Mouse (Mus musculus) midbrain, embryonic 12.5 days (tissue): ENCODE data around the gene Opcml. TPM values are rescaled to one million over a fixed set of nuclear protein-coding genes. Genes with fewer than 3 reads are reported as not detected.
A peak's percentile ranks its signal among the peaks of the same experiment; 100 is the strongest.

Source experiments
- ATAC-seq: fragments of 200-750 bp; cut with Nextera tagmentation; 2 replicates; pipeline ENCODE4 v1.8.0; 2017; ENCODE audit warnings: low read depth, moderate TSS enrichment, moderate library complexity; ENCODE audit not compliant: low FRiP score
- H3K27ac ChIP-seq: fragments of 300-500 bp; sonication (generic); replicated peaks from 2 replicates; pipeline ENCODE4 v1.5.1; 2016; ENCODE audit warnings: mild to moderate bottlenecking
- H3K27me3 ChIP-seq: fragments of 300-500 bp; sonication (generic); 2 replicates; pipeline ENCODE4 v1.6.1; 2016; ENCODE audit warnings: mild to moderate bottlenecking
- H3K36me3 ChIP-seq: fragments of 300-500 bp; sonication (generic); 2 replicates; pipeline ENCODE4 v1.6.1; 2016
- H3K4me1 ChIP-seq: fragments of 300-500 bp; sonication (generic); 2 replicates; pipeline ENCODE4 v1.6.1; 2016
- H3K4me2 ChIP-seq: fragments of 300-500 bp; sonication (generic); replicated peaks from 2 replicates; pipeline ENCODE4 v1.6.1; 2016; ENCODE audit warnings: mild to moderate bottlenecking, moderate library complexity
- H3K4me3 ChIP-seq: fragments of 300-500 bp; sonication (generic); 2 replicates; pipeline ENCODE4 v1.5.1; 2016; ENCODE audit warnings: mild to moderate bottlenecking
- H3K9ac ChIP-seq: fragments of 300-500 bp; sonication (generic); replicated peaks from 2 replicates; pipeline ENCODE4 v1.6.1; 2016; ENCODE audit warnings: mild to moderate bottlenecking, moderate library complexity
- H3K9me3 ChIP-seq: fragments of 300-500 bp; sonication (generic); 2 replicates; pipeline ENCODE4 v1.6.1; 2016; ENCODE audit warnings: mild to moderate bottlenecking
- WGBS: fragments of 180-500 bp; shearing (Covaris S2); methylation state at CpG from one replicate; pipeline ENCODE4 v1.1.7; 2016; 5-methylcytosine and 5-hydroxymethylcytosine counted together
- polyA plus RNA-seq: library from polyadenylated mRNA; unstranded; fragments of >200 nt; fragmentation: Nextera tagmentation; extraction: Ambion mirVana; gene quantifications from 2 replicates; pipeline ENCODE4 v1.2.1, GENCODE M21; 2016

Gene Opcml
- polyA plus RNA-seq, 1 experiment from 2014 or later, result 7.0 TPM

GRCm38 (mm10) chr9:28592208-28592607 is 801.6 kb downstream of the Opcml start:
- Histone ChIP-seq H3K4me3 (no peak overlapping the region), H3K9me3 (no peaks in the 10 kb centered on the region), H3K36me3 (no peaks in the 10 kb centered on the region), H3K4me2 (no peak overlapping the region), H3K4me1 (peaks cover 10% of the 10 kb centered on the region), H3K9ac (no peak overlapping the region), H3K27me3 (no peaks in the 10 kb centered on the region), H3K27ac (no peak overlapping the region)
- WGBS, result 33% methylated on average over 3 of the region's 3 CpGs
- no peak for ATAC-seq

GRCm38 (mm10) chr9:28595062-28595461 is 804.5 kb downstream of the Opcml start:
- Histone ChIP-seq H3K4me1 (peaks cover 7% of the 10 kb centered on the region), H3K27me3 (no peaks in the 10 kb centered on the region), H3K9ac (no peak overlapping the region), H3K9me3 (no peaks in the 10 kb centered on the region), H3K27ac (no peak overlapping the region), H3K36me3 (no peaks in the 10 kb centered on the region), H3K4me2 (no peak overlapping the region), H3K4me3 (no peak overlapping the region)
- 87% methylated on average over 2 of the region's 3 CpGs for WGBS
- ATAC-seq, result no peak

GRCm38 (mm10) chr9:28605561-28605960 is 815.0 kb downstream of the Opcml start:
- Histone ChIP-seq H3K9me3 (no peaks in the 10 kb centered on the region), H3K36me3 (no peaks in the 10 kb centered on the region), H3K9ac (no peak overlapping the region), H3K4me1 (no peaks in the 10 kb centered on the region), H3K4me2 (no peak overlapping the region), H3K4me3 (no peak overlapping the region), H3K27ac (no peak overlapping the region), H3K27me3 (no peaks in the 10 kb centered on the region)
- WGBS, result 92% methylated on average over 1 of the region's 1 CpGs
- no peak for ATAC-seq

GRCm38 (mm10) chr9:28613683-28614620 is 823.4 kb downstream of the Opcml start:
- 39% methylated on average over 6 of the region's 6 CpGs for WGBS
- no peak overlapping the region for H3K27ac ChIP-seq
- no peak overlapping the region for H3K9ac ChIP-seq
- no peak for ATAC-seq
- H3K36me3 ChIP-seq, result no peaks in the 10 kb centered on the region
- no peak overlapping the region for H3K4me3 ChIP-seq
- H3K9me3 ChIP-seq, result no peaks in the 10 kb centered on the region
- no peak overlapping the region for H3K4me2 ChIP-seq
- no peaks in the 10 kb centered on the region for H3K27me3 ChIP-seq
- H3K4me1 ChIP-seq, result no peaks in the 10 kb centered on the region

- Histone ChIP-seq H3K27ac (no peak overlapping the region), H3K4me1 (no peaks in the 10 kb centered on the region), H3K4me3 (no peak overlapping the region), H3K9ac (no peak overlapping the region), H3K4me2 (no peak overlapping the region), H3K36me3 (no peaks in the 10 kb centered on the region), H3K9me3 (no peaks in the 10 kb centered on the region), H3K27me3 (no peaks in the 10 kb centered on the region)
- ATAC-seq, result no peak
Measured at GRCm38 (mm10) chr9:28615447-28615846, 824.9 kb downstream of the Opcml start.

- no peak overlapping the region for H3K4me2 ChIP-seq
- no peak for ATAC-seq
- no peak overlapping the region for H3K9ac ChIP-seq
- no peaks in the 10 kb centered on the region for H3K36me3 ChIP-seq
- H3K27ac ChIP-seq, result no peak overlapping the region
- H3K9me3 ChIP-seq, result no peaks in the 10 kb centered on the region
- WGBS, result 69% methylated on average over 1 of the region's 1 CpGs
- no peaks in the 10 kb centered on the region for H3K4me1 ChIP-seq
- no peaks in the 10 kb centered on the region for H3K27me3 ChIP-seq
- H3K4me3 ChIP-seq, result no peak overlapping the region
Measured at GRCm38 (mm10) chr9:28617666-28618065, 827.1 kb downstream of the Opcml start.

- no peaks in the 10 kb centered on the region for H3K9me3 ChIP-seq
- H3K27ac ChIP-seq, result no peak overlapping the region
- H3K27me3 ChIP-seq, result no peaks in the 10 kb centered on the region
- H3K4me3 ChIP-seq, result no peak overlapping the region
- H3K4me1 ChIP-seq, result no peaks in the 10 kb centered on the region
- no peak overlapping the region for H3K9ac ChIP-seq
- no peak for ATAC-seq
- 86% methylated on average over 2 of the region's 2 CpGs for WGBS
- no peak overlapping the region for H3K4me2 ChIP-seq
- H3K36me3 ChIP-seq, result no peaks in the 10 kb centered on the region
Measured at GRCm38 (mm10) chr9:28618186-28618892, 827.8 kb downstream of the Opcml start.

GRCm38 (mm10) chr9:28621939-28622338 is 831.4 kb downstream of the Opcml start:
- 100% methylated on average over 1 of the region's 1 CpGs for WGBS
- H3K9me3 ChIP-seq, result no peaks in the 10 kb centered on the region
- no peak overlapping the region for H3K4me3 ChIP-seq
- no peaks in the 10 kb centered on the region for H3K27me3 ChIP-seq
- no peak overlapping the region for H3K4me2 ChIP-seq
- H3K4me1 ChIP-seq, result peaks cover 8% of the 10 kb centered on the region; the same call in 1 of the 2 replicates
- ATAC-seq, result no peak
- no peak overlapping the region for H3K9ac ChIP-seq
- H3K27ac ChIP-seq, result no peak overlapping the region
- H3K36me3 ChIP-seq, result no peaks in the 10 kb centered on the region

GRCm38 (mm10) chr9:28624870-28625269 is 834.3 kb downstream of the Opcml start:
- Histone ChIP-seq H3K27me3 (no peaks in the 10 kb centered on the region), H3K4me2 (peak overlapping the region; percentile 19), H3K9me3 (no peaks in the 10 kb centered on the region), H3K27ac (no peak overlapping the region), H3K9ac (no peak overlapping the region), H3K4me1 (peaks cover 8% of the 10 kb centered on the region; the same call in 1 of the 2 replicates), H3K4me3 (no peak overlapping the region), H3K36me3 (no peaks in the 10 kb centered on the region)
- ATAC-seq, result peak; percentile 49; the same call in 1 of the 2 replicates
- WGBS, result 33% methylated on average over 10 of the region's 10 CpGs

GRCm38 (mm10) chr9:28642766-28643165 is 852.2 kb downstream of the Opcml start:
- Histone ChIP-seq H3K27me3 (no peaks in the 10 kb centered on the region), H3K4me2 (no peak overlapping the region), H3K4me3 (no peak overlapping the region), H3K27ac (no peak overlapping the region), H3K36me3 (no peaks in the 10 kb centered on the region), H3K4me1 (peaks cover 12% of the 10 kb centered on the region), H3K9me3 (no peaks in the 10 kb centered on the region), H3K9ac (no peak overlapping the region)
- no peak for ATAC-seq

- Histone ChIP-seq H3K4me3 (no peak overlapping the region), H3K4me2 (no peak overlapping the region), H3K9me3 (no peaks in the 10 kb centered on the region), H3K27ac (peak overlapping the region; percentile 42), H3K9ac (no peak overlapping the region), H3K27me3 (no peaks in the 10 kb centered on the region), H3K36me3 (no peaks in the 10 kb centered on the region), H3K4me1 (peaks cover 12% of the 10 kb centered on the region)
- no peak for ATAC-seq
- WGBS, result 44% methylated on average over 2 of the region's 2 CpGs
Measured at GRCm38 (mm10) chr9:28644063-28644462, 853.5 kb downstream of the Opcml start.

- H3K4me3 ChIP-seq, result no peak overlapping the region
- no peaks in the 10 kb centered on the region for H3K27me3 ChIP-seq
- no peaks in the 10 kb centered on the region for H3K4me1 ChIP-seq
- WGBS, result 60% methylated on average over 4 of the region's 4 CpGs
- H3K27ac ChIP-seq, result no peak overlapping the region
- no peaks in the 10 kb centered on the region for H3K36me3 ChIP-seq
- no peaks in the 10 kb centered on the region for H3K9me3 ChIP-seq
- H3K9ac ChIP-seq, result no peak overlapping the region
- no peak overlapping the region for H3K4me2 ChIP-seq
- ATAC-seq, result no peak
Measured at GRCm38 (mm10) chr9:28650089-28650488, 859.5 kb downstream of the Opcml start.
